Mouse (Mus musculus) MEL (cell line): ENCODE data around the gene Serinc5. TPM values are rescaled to one million over a fixed set of nuclear protein-coding genes. Genes with fewer than 3 reads are reported as not detected.

Experiments
- DNase-seq: peaks from one replicate; pipeline ENCODE4 v3.0.0; 2011; ENCODE audit warnings: low read depth, low spot score
- H3K27ac ChIP-seq: 2 replicates; pipeline ENCODE4 v1.5.1; 2012; ENCODE audit warnings: low read depth, mild to moderate bottlenecking, control low read depth, low read length, moderate library complexity; ENCODE audit not compliant: control insufficient read depth
- H3K27me3 ChIP-seq, 2 experiments: fragments of 150-350 bp in 1 of 2; sonication (generic) in 1 of 2; 2 replicates each; pipeline ENCODE4 v1.6.1; 2012; ENCODE audit warnings: low read length in 2 of 2, mild to moderate bottlenecking in 2 of 2, improper control_type of control experiment in 1 of 2, moderate library complexity in 1 of 2; ENCODE audit not compliant: insufficient read depth in 2 of 2, control insufficient read depth in 1 of 2
- H3K36me3 ChIP-seq, 2 experiments: 2 replicates each; pipeline ENCODE4 v1.6.1; 2012 to 2014; ENCODE audit warnings: low read length in 2 of 2, improper control_type of control experiment in 1 of 2, inconsistent platforms in 1 of 2, mild to moderate bottlenecking in 1 of 2; ENCODE audit not compliant: insufficient read depth in 2 of 2, control insufficient read depth in 1 of 2
- H3K4me1 ChIP-seq, 2 experiments: fragments of 150-350 bp in 1 of 2; sonication (generic) in 1 of 2; 2 replicates each; pipeline ENCODE4 v1.6.1; 2012; ENCODE audit warnings: low read length in 2 of 2, improper control_type of control experiment in 1 of 2, mild to moderate bottlenecking in 1 of 2; ENCODE audit not compliant: insufficient read depth in 2 of 2, control insufficient read depth in 1 of 2
- H3K4me3 ChIP-seq, 2 experiments: fragments of 150-350 bp in 1 of 2; sonication (generic) in 1 of 2; 2 replicates each; pipeline ENCODE4 v1.5.1; 2012; ENCODE audit warnings: low read depth in 2 of 2, low read length in 2 of 2, mild to moderate bottlenecking in 2 of 2, moderate library complexity in 2 of 2, control low read depth in 1 of 2, improper control_type of control experiment in 1 of 2; ENCODE audit not compliant: control insufficient read depth in 1 of 2, insufficient read depth in 1 of 2
- H3K79me2 ChIP-seq: 2 replicates; pipeline ENCODE4 v1.6.1; 2012; ENCODE audit warnings: mild to moderate bottlenecking, low read length, moderate library complexity; ENCODE audit not compliant: control insufficient read depth, poor library complexity, insufficient read depth
- H3K9ac ChIP-seq: 2 replicates; pipeline ENCODE4 v1.6.1; 2012; ENCODE audit warnings: low read depth, mild to moderate bottlenecking, control low read depth, low read length, moderate library complexity; ENCODE audit not compliant: control insufficient read depth, poor library complexity, severe bottlenecking
- H3K9me3 ChIP-seq: fragments of 150-350 bp; sonication (generic); replicated peaks from 2 replicates; pipeline ENCODE4 v1.6.1; 2012; ENCODE audit warnings: mild to moderate bottlenecking, low read length, improper control_type of control experiment, moderate library complexity; ENCODE audit not compliant: insufficient read depth
- BHLHE40 ChIP-seq: IDR thresholded peaks from 2 replicates; pipeline ENCODE4 v1.6.1; 2012; ENCODE audit warnings: low read depth, mild to moderate bottlenecking, inconsistent platforms, low read length, improper control_type of control experiment, borderline replicate concordance
- CHD1 ChIP-seq: IDR thresholded peaks from 2 replicates; pipeline ENCODE4 v1.6.1; 2012; ENCODE audit warnings: low read depth, mild to moderate bottlenecking, inconsistent platforms, low read length, improper control_type of control experiment
- CHD2 ChIP-seq: IDR thresholded peaks from 2 replicates; pipeline ENCODE4 v1.6.1; 2011; ENCODE audit warnings: low read length, improper control_type of control experiment
- CTCF ChIP-seq, 3 experiments: IDR thresholded peaks in 2 of 3; conservative IDR thresholded peaks in 1 of 3; 2 replicates each; pipeline ENCODE4 v1.5.1; 2011 to 2012; ENCODE audit warnings: low read length in 3 of 3, low read depth in 2 of 3, mild to moderate bottlenecking in 2 of 3, improper control_type of control experiment in 1 of 3, inconsistent platforms in 1 of 3, mixed read lengths in 1 of 3, moderate library complexity in 1 of 3; ENCODE audit not compliant: control insufficient read depth in 1 of 3, insufficient read depth in 1 of 3, poor library complexity in 1 of 3, severe bottlenecking in 1 of 3
- E2F4 ChIP-seq: IDR thresholded peaks from 2 replicates; pipeline ENCODE4 v1.6.1; 2011; ENCODE audit warnings: low read depth, low read length, improper control_type of control experiment, borderline replicate concordance
- ELF1 ChIP-seq: IDR thresholded peaks from 2 replicates; pipeline ENCODE4 v1.6.1; 2014; ENCODE audit warnings: low read depth, mild to moderate bottlenecking, inconsistent platforms, low read length, improper control_type of control experiment, moderate library complexity
- EP300 ChIP-seq, 2 experiments: IDR thresholded peaks; 2 replicates each; pipeline ENCODE4 v1.6.1; 2011; ENCODE audit warnings: improper control_type of control experiment in 2 of 2, low read length in 2 of 2, low read depth in 1 of 2, mild to moderate bottlenecking in 1 of 2
- ETS1 ChIP-seq: IDR thresholded peaks from 2 replicates; pipeline ENCODE4 v1.6.1; 2012; ENCODE audit warnings: low read depth, mild to moderate bottlenecking, inconsistent platforms, low read length, improper control_type of control experiment, moderate library complexity
- GABPA ChIP-seq: IDR thresholded peaks from 2 replicates; pipeline ENCODE4 v1.6.1; 2012; ENCODE audit warnings: low read depth, mild to moderate bottlenecking, inconsistent platforms, low read length, improper control_type of control experiment, moderate library complexity
- GATA1 ChIP-seq: IDR thresholded peaks from 2 replicates; pipeline ENCODE4 v1.6.1; 2011; ENCODE audit warnings: low read depth, low read length, improper control_type of control experiment
- HCFC1 ChIP-seq: IDR thresholded peaks from 2 replicates; pipeline ENCODE4 v1.6.1; 2012; ENCODE audit warnings: low read depth, mild to moderate bottlenecking, inconsistent platforms, low read length, improper control_type of control experiment, moderate library complexity
- JUND ChIP-seq: IDR thresholded peaks from 2 replicates; pipeline ENCODE4 v1.6.1; 2011; ENCODE audit warnings: low read depth, mild to moderate bottlenecking, improper control_type of control experiment, low read length
- KAT2A ChIP-seq: conservative IDR thresholded peaks from 2 replicates; pipeline ENCODE4 v1.6.1; 2012; ENCODE audit warnings: low read depth, low read length, improper control_type of control experiment, inconsistent platforms
- MAFK ChIP-seq: IDR thresholded peaks from 2 replicates; pipeline ENCODE4 v1.6.1; 2011; ENCODE audit warnings: low read depth, mild to moderate bottlenecking, low read length, improper control_type of control experiment, borderline replicate concordance
- MAX ChIP-seq: IDR thresholded peaks from 2 replicates; pipeline ENCODE4 v1.6.1; 2011; ENCODE audit warnings: low read length, improper control_type of control experiment
- MAZ ChIP-seq: IDR thresholded peaks from 2 replicates; pipeline ENCODE4 v1.6.1; 2012; ENCODE audit warnings: low read depth, mild to moderate bottlenecking, inconsistent platforms, low read length, improper control_type of control experiment
- MEF2A ChIP-seq: IDR thresholded peaks from 2 replicates; pipeline ENCODE4 v1.6.1; 2014; ENCODE audit warnings: low read depth, mild to moderate bottlenecking, inconsistent platforms, low read length, improper control_type of control experiment; ENCODE audit not compliant: poor library complexity, insufficient replicate concordance, severe bottlenecking; ENCODE audit errors: extremely low read depth
- MYC ChIP-seq: IDR thresholded peaks from 2 replicates; pipeline ENCODE4 v1.6.1; 2011; ENCODE audit warnings: low read depth, mild to moderate bottlenecking, low read length, improper control_type of control experiment, moderate library complexity
- NELFE ChIP-seq: IDR thresholded peaks from 2 replicates; pipeline ENCODE4 v1.6.1; 2011; ENCODE audit warnings: low read depth, low read length, improper control_type of control experiment
- POLR2AphosphoS2 ChIP-seq: IDR thresholded peaks from 2 replicates; pipeline ENCODE4 v1.6.1; 2011; ENCODE audit warnings: low read length, improper control_type of control experiment
- SIN3A ChIP-seq: IDR thresholded peaks from 2 replicates; pipeline ENCODE4 v1.6.1; 2012; ENCODE audit warnings: low read length, improper control_type of control experiment, inconsistent platforms
- SMC3 ChIP-seq: IDR thresholded peaks from 2 replicates; pipeline ENCODE4 v1.6.1; 2011; ENCODE audit warnings: low read depth, low read length, improper control_type of control experiment
- USF2 ChIP-seq, 2 experiments: IDR thresholded peaks; 2 replicates each; pipeline ENCODE4 v1.6.1; 2011 to 2012; ENCODE audit warnings: improper control_type of control experiment in 2 of 2, low read length in 2 of 2, borderline replicate concordance in 1 of 2, inconsistent platforms in 1 of 2, low read depth in 1 of 2, mild to moderate bottlenecking in 1 of 2; ENCODE audit not compliant: insufficient read depth in 1 of 2
- ZKSCAN1 ChIP-seq: IDR thresholded peaks from 2 replicates; pipeline ENCODE4 v1.6.1; 2012; ENCODE audit warnings: low read depth, mild to moderate bottlenecking, inconsistent platforms, low read length, improper control_type of control experiment, moderate library complexity
- ZMIZ1 ChIP-seq: IDR thresholded peaks from 2 replicates; pipeline ENCODE4 v1.6.1; 2012; ENCODE audit warnings: low read depth, mild to moderate bottlenecking, inconsistent platforms, low read length, improper control_type of control experiment, moderate library complexity
- ZNF384 ChIP-seq: IDR thresholded peaks from 2 replicates; pipeline ENCODE4 v1.6.1; 2012; ENCODE audit warnings: low read depth, mild to moderate bottlenecking, inconsistent platforms, low read length, improper control_type of control experiment
- polyA plus RNA-seq, 2 experiments: library from polyadenylated mRNA; stranded (reverse) in 1 of 2; unstranded in 1 of 2; fragments of >175 nt in 1 of 2; fragments of >200 nt in 1 of 2; gene quantifications; 2 replicates each; pipeline versions ENCODE4 v1.2.1 to v1.2.4; 2012; ENCODE audit warnings: low replicate concordance in 2 of 2, low read depth in 1 of 2; ENCODE audit not compliant: insufficient read length in 2 of 2, insufficient read depth in 1 of 2, missing spikeins in 1 of 2
- total RNA-seq: library from RNA; depleted of rRNA; stranded (reverse); fragments of 300-350 nt; gene quantifications from 2 replicates; pipeline ENCODE4 v1.2.3, GENCODE M21; 2012

Serinc5 gene
- total and polyA plus RNA-seq, 3 experiments = 4.0 to 8.8 TPM; not detected in 1

GRCm38 (mm10) chr13:92677656-92678055 is 66.8 kb downstream of the Serinc5 start:
- no peak overlapping the region for H3K4me3 ChIP-seq
- no peaks in the 10 kb centered on the region for H3K4me1 ChIP-seq
- no peaks in the 10 kb centered on the region for H3K27me3 ChIP-seq
- H3K36me3 ChIP-seq = no peaks in the 10 kb centered on the region
- no peak overlapping the region for H3K9ac ChIP-seq
- H3K27ac ChIP-seq = no peak overlapping the region
- no peaks in the 10 kb centered on the region for H3K9me3 ChIP-seq
- no peaks in the 10 kb centered on the region for H3K79me2 ChIP-seq
- TF ChIP-seq NELFE (no peak), MAX (no peak), CHD2 (no peak), CHD1 (no peak), ETS1 (no peak), ZKSCAN1 (no peak), MAZ (no peak), MAFK (no peak), MYC (no peak), SIN3A (no peak), CTCF (IDR thresholded peaks at IDR 0.05 in 2 of 3, conservative IDR thresholded peaks at IDR 0.05 in 1 of 3; ENCODE audit: control insufficient read depth in 1 of 3, insufficient read depth in 1 of 3, low read depth in 2 of 3, low read length in 3 of 3, poor library complexity in 1 of 3, severe bottlenecking in 1 of 3) (no peak), JUND (no peak), E2F4 (no peak), ZMIZ1 (no peak), USF2 (IDR thresholded peaks at IDR 0.05; ENCODE audit: borderline replicate concordance in 1 of 2, insufficient read depth in 1 of 2, low read depth in 1 of 2, low read length in 2 of 2) (no peak), EP300 (IDR thresholded peaks at IDR 0.05; ENCODE audit: low read depth in 1 of 2, low read length in 2 of 2) (no peak), POLR2AphosphoS2 (no peak), GATA1 (no peak), GABPA (no peak)
- no peak for DNase-seq

- Histone ChIP-seq H3K27me3 (no peaks in the 10 kb centered on the region), H3K9me3 (no peaks in the 10 kb centered on the region), H3K36me3 (no peaks in the 10 kb centered on the region)
- TF ChIP-seq EP300 (IDR thresholded peaks at IDR 0.05; ENCODE audit: low read depth in 1 of 2, low read length in 2 of 2) (no peak), MAX (no peak), ELF1 (no peak), KAT2A (no peak), BHLHE40 (no peak), HCFC1 (no peak), ZNF384 (no peak), E2F4 (no peak), GABPA (no peak), SMC3 (no peak), GATA1 (no peak), MEF2A (no peak)
- TF ChIP-seq, all 39 proteins: peak for 0
- Histone ChIP-seq H3K79me2 (no peaks in the 10 kb centered on the region), H3K4me1 (no peaks in the 10 kb centered on the region), H3K27ac (no peak overlapping the region), H3K9ac (no peak overlapping the region), H3K4me3 (no peak overlapping the region)
- DNase-seq = no peak
Observed at GRCm38 (mm10) chr13:92679661-92680060, 68.8 kb downstream of the Serinc5 start.
